Mouse (Mus musculus) small intestine, adult 2 months (tissue): ENCODE data around the gene Rab8a.
A peak's percentile ranks its signal among the peaks of the same experiment; 100 is the strongest.

Experiments
- CTCF ChIP-seq: fragments of 200-500 bp; IDR thresholded peaks from 2 replicates; pipeline ENCODE4 v1.5.1; 2012; ENCODE audit warnings: low read depth, mild to moderate bottlenecking, control low read depth, inconsistent platforms, low read length, moderate library complexity, mixed read lengths; ENCODE audit not compliant: insufficient replicate concordance, insufficient read length; ENCODE audit errors: extremely low read depth
- POLR2A ChIP-seq: fragments of 200-500 bp; IDR thresholded peaks from 2 replicates; pipeline ENCODE4 v1.6.1; 2012; ENCODE audit warnings: low read depth, mild to moderate bottlenecking, control low read depth, inconsistent platforms, low read length, moderate library complexity

- TF ChIP-seq CTCF = peak; percentile 77; the same call in 1 of the 2 replicates
- no peak for TF ChIP-seq POLR2A
These were observed 54.1 kb downstream of the Rab8a start for GRCm38 (mm10) chr8:72215060-72215459.
